Mouse (Mus musculus): ENCODE measurements at regions not wholly inside any gene's neighbourhood (a gene's known extent, or its start where the extent isn't known, plus 50 kb on each side); places are given as distances from the start of the nearest gene placed in this dataset.

GRCm38 (mm10) chr8:89906200-89906599, 441.9 kb downstream of the Tox3 start:
- no peak for DNase-seq (ENCODE audit: low read depth)

GRCm38 (mm10) chr8:89905588-89905987, 442.6 kb downstream of the Tox3 start:
- no peak for DNase-seq (ENCODE audit: low read depth)

GRCm38 (mm10) chr8:89903346-89903745, 444.8 kb downstream of the Tox3 start:
- DNase-seq (ENCODE audit: low read depth): no peak

DNA sequence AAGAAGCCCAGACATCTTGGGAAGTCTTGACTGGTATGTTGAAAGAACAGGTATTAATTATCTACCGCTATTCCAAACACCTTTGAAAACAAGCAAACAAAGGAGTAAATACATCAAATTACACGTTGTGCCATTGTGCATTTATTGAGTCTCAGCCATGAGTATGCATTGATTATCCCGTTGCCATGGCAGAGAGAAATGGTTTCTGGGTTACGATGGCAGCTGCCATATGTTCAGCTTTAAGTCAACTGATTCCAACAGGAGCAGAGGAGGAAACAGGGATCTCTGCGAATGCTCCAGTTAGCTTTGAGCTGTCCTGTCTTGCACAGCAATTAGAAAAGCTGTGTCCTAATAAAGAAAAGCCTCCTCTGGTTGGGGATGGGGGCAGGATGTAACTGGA, 475.4 kb downstream of the Tox3 start:
- no peak for DNase-seq (ENCODE audit: low read depth)

DNA sequence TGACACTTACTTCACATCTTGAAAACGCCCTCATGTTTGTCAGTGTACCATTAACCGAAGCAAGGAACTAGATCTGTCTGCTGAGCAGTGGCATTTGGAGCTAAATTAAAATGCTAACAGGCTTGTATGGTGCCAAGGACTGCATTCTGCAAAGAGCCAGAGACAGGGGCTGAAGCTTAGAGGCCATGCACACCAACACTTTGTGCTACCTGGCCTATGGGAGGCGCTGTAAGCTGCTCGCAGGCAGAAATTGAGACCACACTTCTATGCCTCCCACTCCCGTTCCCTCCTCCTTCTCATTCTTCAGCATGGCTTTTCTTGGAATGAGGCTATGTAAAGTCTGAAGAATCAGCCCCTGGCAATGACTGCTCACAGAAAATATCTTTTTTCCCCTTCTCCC, 476.2 kb downstream of the Tox3 start:
- DNase-seq (ENCODE audit: low read depth): no peak

DNA sequence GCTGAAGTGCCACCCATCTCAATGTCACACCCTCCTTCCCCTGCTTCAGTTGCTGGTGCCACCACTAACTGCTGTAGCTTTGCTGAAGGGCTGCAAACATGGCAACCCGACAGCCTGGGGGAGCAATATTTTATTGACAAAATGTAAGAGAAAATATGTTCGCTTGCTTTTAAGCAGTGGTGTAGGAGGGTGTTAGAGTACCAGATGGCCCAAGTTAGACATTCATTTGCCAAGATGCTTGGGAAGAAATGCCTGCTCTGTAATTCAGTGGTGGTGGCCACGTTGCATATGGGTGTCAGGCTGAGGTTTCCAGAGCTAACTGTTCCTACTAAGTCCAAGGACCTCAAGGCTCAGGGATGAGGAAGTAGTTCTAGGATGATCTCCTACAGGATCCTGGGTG, 488.3 kb downstream of the Tox3 start:
- DNase-seq (ENCODE audit: low read depth): no peak

GRCm38 (mm10) chr8:89858706-89859385, 489.3 kb downstream of the Tox3 start:
- no peak for DNase-seq (ENCODE audit: low read depth)

- DNase-seq (ENCODE audit: low read depth): no peak
Measured at GRCm38 (mm10) chr8:89855556-89855955, 492.6 kb downstream of the Tox3 start.

DNA sequence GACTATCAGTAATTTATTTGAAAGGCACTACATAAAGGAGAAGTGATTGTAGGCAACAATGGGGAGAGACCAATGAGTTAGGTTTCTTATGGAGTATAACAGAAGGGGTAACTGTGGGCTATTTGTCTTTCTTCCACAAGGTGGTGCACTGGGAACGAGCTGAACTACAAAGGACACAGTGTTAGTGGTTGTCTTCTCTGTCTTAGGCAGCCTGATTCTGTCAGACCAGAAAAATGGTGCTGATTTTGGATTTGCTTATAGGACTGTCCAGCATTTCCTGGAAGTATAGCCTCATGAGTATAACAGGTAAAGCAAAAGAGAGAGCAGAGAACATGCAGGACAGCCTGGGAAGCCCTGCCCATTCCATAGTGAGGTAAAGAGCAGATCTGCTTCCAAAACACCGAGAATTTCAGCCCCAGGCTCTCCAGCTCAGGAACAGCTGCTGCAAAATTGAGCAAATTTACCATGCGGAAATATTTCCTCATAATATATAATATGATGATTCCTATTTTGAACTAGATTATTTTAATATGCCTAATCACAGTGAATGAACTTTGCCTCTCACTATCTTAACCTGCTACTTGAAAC, 497.8 kb downstream of the Tox3 start:
- no peak for DNase-seq (ENCODE audit: low read depth)

- no peak for DNase-seq (ENCODE audit: low read depth)
Measured at GRCm38 (mm10) chr8:89849416-89850208, 498.5 kb downstream of the Tox3 start.

DNA sequence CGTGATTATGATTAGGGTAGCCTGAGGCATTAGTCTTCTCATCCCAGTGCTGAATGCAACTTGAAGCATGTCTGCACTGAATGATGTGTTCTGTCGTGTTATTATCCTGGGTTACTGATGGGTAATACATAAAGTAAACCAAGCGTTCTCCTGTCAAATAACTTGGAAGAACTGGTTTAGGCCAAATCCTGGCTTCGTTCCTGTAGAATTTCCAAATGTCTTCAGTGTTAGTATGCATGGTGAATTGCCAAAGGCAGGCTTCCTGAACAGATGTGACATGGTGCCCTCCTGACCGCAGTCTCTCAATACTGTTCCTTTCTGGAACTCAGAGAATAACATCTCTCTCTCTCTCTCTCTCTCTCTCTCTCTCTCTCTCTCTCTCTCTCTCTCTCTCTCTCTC, 509.6 kb downstream of the Tox3 start:
- peak; percentile 26 for DNase-seq (ENCODE audit: low read depth)

GRCm38 (mm10) chr8:89833715-89834114, 514.4 kb downstream of the Tox3 start:
- DNase-seq (ENCODE audit: low read depth): no peak

DNA sequence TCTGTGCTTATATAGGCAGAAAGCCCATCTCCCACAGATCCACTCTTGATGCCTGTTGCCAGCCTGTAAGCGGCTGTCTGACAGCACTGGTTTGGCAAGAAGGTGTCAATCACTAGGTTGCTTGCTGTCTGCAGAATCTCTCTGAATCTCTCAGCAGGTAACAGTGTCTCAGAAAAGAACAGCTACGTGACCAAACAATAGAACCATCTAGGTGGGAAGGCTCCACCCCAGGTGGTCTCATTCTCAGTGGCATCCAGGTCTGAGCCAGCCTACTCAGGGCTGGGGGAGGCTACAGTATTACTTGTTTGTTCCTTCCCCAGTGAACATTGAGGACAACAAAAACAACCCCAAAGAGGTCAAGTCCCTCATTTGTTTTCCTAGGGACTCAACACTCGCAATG, 523.6 kb downstream of the Tox3 start:
- DNase-seq (ENCODE audit: low read depth): no peak

DNA sequence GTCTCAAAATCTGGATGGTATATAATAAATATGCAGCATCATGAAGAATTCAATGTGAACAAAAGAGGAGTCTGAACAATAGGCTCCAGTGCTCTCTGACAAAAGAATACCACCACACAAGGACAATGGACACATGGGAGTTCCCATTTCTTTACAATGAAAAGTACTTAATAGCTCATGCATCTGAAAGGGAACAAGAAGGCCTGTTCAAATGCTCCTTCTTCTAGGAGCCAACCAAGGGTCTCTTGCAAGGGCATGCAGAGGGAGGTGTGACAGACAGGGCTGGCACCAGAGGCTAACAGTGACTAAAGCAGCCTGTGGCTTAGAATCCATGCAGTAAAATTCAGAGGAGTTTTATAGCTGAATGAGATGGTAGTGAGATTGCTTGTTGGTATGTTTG, 524.5 kb downstream of the Tox3 start:
- DNase-seq (ENCODE audit: low read depth): no peak

DNA sequence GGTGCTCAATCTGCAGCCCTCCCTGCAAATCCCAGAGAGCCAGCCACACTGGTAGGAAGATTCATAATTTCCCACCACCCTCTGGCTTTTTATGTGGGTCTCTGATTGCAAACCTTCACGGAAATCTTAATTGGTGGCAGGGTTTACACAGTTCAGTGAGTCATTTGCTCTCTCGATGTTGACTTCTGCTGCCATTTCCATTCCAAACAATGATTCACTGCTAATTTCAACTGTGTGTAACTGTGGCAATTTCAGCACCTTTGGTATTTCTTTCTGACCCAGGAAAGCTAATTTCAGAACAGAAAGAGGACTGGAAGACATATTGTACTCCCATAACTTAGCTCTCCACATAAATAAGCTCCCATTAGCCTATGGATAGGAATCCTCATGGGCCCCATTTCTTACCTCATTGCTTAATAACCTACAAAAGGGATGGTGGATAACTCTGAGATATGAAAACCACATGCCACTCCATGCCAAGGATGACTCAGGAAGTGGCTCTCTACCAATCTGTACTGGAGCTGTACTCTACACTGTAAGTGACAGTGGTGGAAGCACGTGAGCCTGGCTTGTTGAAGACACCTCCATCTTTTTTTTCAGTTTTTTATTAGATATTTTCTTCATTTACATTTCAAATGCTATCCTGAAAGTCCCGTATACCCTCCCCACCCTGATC, 536.0 kb downstream of the Tox3 start:
- no peak for DNase-seq (ENCODE audit: low read depth)

GRCm38 (mm10) chr8:89788296-89788695, 559.8 kb downstream of the Tox3 start:
- DNase-seq (ENCODE audit: low read depth): no peak

GRCm38 (mm10) chr8:89787050-89787905, 560.9 kb downstream of the Tox3 start:
- DNase-seq (ENCODE audit: low read depth): peak; percentile 23

GRCm38 (mm10) chr8:89785011-89785410, 563.1 kb downstream of the Tox3 start:
- DNase-seq (ENCODE audit: low read depth): peak; percentile 14

GRCm38 (mm10) chr8:89783311-89783710, 564.8 kb downstream of the Tox3 start:
- DNase-seq (ENCODE audit: low read depth): no peak

- DNase-seq (ENCODE audit: low read depth): no peak
Measured at GRCm38 (mm10) chr8:89766387-89766786, 581.8 kb downstream of the Tox3 start.

- DNase-seq (ENCODE audit: low read depth): no peak
Measured at GRCm38 (mm10) chr8:89759531-89759930, 588.6 kb downstream of the Tox3 start.

GRCm38 (mm10) chr8:89758695-89759094, 589.4 kb downstream of the Tox3 start:
- no peak for DNase-seq (ENCODE audit: low read depth)
